Mouse (Mus musculus) megakaryocyte, embryonic 14.5 days (primary cell): ENCODE data around the gene Helz.

Source experiments
- FLI1 ChIP-seq: IDR thresholded peaks from 2 replicates; pipeline ENCODE4 v1.6.1; 2012; ENCODE audit warnings: low read length, inconsistent platforms, mixed read lengths
- GATA1 ChIP-seq: IDR thresholded peaks from 3 replicates; pipeline ENCODE4 v1.6.1; 2012; ENCODE audit warnings: mixed read lengths, low read length, inconsistent platforms, borderline replicate concordance

DNA sequence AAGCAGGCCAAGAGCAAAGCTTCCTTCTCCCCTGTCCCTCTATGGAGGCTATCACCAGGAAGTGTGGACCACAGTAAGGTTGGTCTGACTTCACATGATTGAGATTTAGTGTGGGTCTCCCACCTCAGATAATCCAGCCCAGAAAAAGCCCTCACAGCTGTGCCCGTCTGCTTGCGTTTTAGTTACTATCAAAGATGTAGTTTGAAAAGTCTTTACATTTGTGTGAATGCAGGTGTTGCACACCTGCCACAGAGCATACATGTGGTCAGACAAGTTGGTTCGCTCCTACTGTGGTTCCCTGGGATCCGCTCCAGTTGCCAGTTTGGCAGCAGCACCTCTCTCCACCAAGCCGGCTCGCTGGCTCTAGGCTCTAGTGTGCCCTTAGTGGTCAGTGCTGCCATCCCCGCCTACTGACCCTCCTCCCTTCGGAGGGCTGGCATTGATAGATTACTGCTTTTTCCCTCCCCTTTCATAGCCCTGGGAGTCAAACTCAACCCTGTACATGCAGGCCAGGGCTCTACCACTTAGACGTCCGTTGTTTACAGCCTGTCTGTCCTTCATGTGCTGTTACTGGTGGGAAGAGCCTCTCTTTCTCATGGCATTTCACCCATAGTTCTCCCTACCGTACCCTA lies 25.4 kb downstream of the Helz start:
- TF ChIP-seq GATA1 (no peak), FLI1 (no peak)
